Mouse (Mus musculus): ENCODE data around the gene Rhot2. TPM values are rescaled to one million over a fixed set of nuclear protein-coding genes. Genes with fewer than 3 reads are reported as not detected.

Gene Rhot2
- total RNA-seq (2021) = 10 to 100 TPM; 36.8 TPM
- long read RNA-seq, experiment 1, transcript Rhot2-201 (19 exons, 3,189 nt) = major isoform, 17 of 21 reads
- long read RNA-seq, experiment 1, partial matches to known transcripts = 3 of 21 reads
- long read RNA-seq, experiment 1, other reads (novel, unspliced or antisense) = 1 of 21 reads
- long read RNA-seq, experiment 2, partial matches to known transcripts = 3 of 9 reads
- long read RNA-seq, experiment 2, other reads (novel, unspliced or antisense) = 3 of 9 reads

GRCm38 (mm10) chr17:25844396-25844901 lies at the start of gene Rhot2:
Gene Rhot2, minus strand, starts transcription at chr17:25844851.
- peak; percentile 93 for DNase-seq

GRCm38 (mm10) chr17:25893975-25894617 lies 49.4 kb upstream of the Rhot2 start:
- DNase-seq = peak; percentile 61

GRCm38 (mm10) chr17:25888837-25889236 lies 44.2 kb upstream of the Rhot2 start:
- DNase-seq = no peak

- DNase-seq = no peak
Observed at GRCm38 (mm10) chr17:25887467-25887866, 42.8 kb upstream of the Rhot2 start.

GRCm38 (mm10) chr17:25886806-25887205 lies 42.2 kb upstream of the Rhot2 start:
- no peak for DNase-seq

- DNase-seq = no peak
Observed at GRCm38 (mm10) chr17:25885636-25886035, 41.0 kb upstream of the Rhot2 start.

GRCm38 (mm10) chr17:25883824-25884223 lies 39.2 kb upstream of the Rhot2 start:
- no peak for DNase-seq

- no peak for DNase-seq
Observed at GRCm38 (mm10) chr17:25883268-25883667, 38.6 kb upstream of the Rhot2 start.

- DNase-seq = no peak
Observed at GRCm38 (mm10) chr17:25882306-25882705, 37.7 kb upstream of the Rhot2 start.

GRCm38 (mm10) chr17:25881691-25882090 lies 37.0 kb upstream of the Rhot2 start:
- DNase-seq = no peak

GRCm38 (mm10) chr17:25880913-25881641 lies 36.4 kb upstream of the Rhot2 start:
- DNase-seq = no peak

- DNase-seq = no peak
Observed at GRCm38 (mm10) chr17:25880196-25880910, 35.7 kb upstream of the Rhot2 start, which contains the start of gene Wfikkn1. Gene Wfikkn1, minus strand, starts transcription at chr17:25880858.

GRCm38 (mm10) chr17:25879750-25880149 lies 35.1 kb upstream of the Rhot2 start:
- DNase-seq = no peak

- no peak for DNase-seq
Observed at GRCm38 (mm10) chr17:25879261-25879660, 34.6 kb upstream of the Rhot2 start.

GRCm38 (mm10) chr17:25878611-25879180 lies 34.0 kb upstream of the Rhot2 start:
- DNase-seq = no peak

GRCm38 (mm10) chr17:25877741-25878610 lies 33.3 kb upstream of the Rhot2 start:
- DNase-seq = no peak

- DNase-seq = no peak
Observed at GRCm38 (mm10) chr17:25877025-25877424, 32.4 kb upstream of the Rhot2 start.

GRCm38 (mm10) chr17:25876347-25876915 lies 31.8 kb upstream of the Rhot2 start:
- no peak for DNase-seq

GRCm38 (mm10) chr17:25875171-25876136 lies 30.8 kb upstream of the Rhot2 start:
- DNase-seq = peak; percentile 87

Measured in gastrocnemius, postnatal 10 days (tissue).